Mouse (Mus musculus): ENCODE results near the gene Ecel1. TPM values are rescaled to one million over a fixed set of nuclear protein-coding genes. Genes with fewer than 3 reads are reported as not detected.

The Ecel1 gene
- total RNA-seq (2015) (not detected in 2 replicates), total RNA-seq (2017) (not detected in 2 replicates)

GRCm38 (mm10) chr1:87156199-87156587 is at the start of gene Ecel1:
Gene Ecel1 (minus strand): TSS chr1:87156521.
- ATAC-seq (replicated peaks; ENCODE audit: poor library complexity), result no peak

GRCm38 (mm10) chr1:87205502-87205901 is 49.2 kb upstream of the Ecel1 start:
- ATAC-seq (replicated peaks; ENCODE audit: poor library complexity), result no peak

DNA sequence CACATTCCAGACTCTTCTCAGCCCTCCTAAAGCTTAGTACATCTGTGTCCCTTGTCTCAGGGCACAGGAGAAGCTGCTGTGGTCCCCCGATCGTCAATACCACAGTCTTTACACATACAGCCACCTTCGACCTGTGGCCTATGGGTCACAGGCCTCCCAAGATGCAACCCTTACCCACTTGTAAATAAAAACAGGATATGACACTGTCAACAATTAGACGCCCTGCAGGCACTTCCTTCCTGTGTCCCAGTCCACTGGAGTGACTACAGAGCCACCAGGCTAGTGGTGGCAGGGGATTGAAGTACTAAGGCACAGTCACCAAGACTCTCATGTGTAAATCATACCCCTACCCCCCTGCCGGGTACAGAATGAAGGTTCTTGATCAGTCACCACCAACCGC is 48.7 kb upstream of the Ecel1 start:
- no peak for ATAC-seq (replicated peaks; ENCODE audit: poor library complexity)

DNA sequence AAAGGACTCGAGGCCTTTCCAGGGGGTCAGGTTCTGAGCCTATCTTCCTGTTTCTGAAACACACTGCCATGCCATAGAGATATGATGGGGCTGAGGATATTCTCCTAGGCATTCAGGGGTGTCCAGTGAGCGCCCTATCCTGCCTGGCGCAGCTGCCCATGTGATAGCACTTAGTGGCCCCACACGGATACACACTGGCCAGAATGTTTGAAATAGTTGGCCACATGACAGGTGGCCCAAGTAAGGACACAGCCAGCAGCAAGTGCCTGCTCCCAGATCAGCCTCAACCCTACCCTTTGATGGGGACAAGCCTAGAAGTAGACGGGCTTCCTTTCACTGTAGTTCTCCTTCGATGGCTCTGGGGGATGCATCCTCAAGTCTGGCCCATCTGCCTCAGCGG is 48.1 kb upstream of the Ecel1 start, which contains the start of gene Chrng:
Chrng (plus strand) TSS at position 193 of the 400 bp plus-strand sequence.
- ATAC-seq (replicated peaks; ENCODE audit: poor library complexity), result no peak

DNA sequence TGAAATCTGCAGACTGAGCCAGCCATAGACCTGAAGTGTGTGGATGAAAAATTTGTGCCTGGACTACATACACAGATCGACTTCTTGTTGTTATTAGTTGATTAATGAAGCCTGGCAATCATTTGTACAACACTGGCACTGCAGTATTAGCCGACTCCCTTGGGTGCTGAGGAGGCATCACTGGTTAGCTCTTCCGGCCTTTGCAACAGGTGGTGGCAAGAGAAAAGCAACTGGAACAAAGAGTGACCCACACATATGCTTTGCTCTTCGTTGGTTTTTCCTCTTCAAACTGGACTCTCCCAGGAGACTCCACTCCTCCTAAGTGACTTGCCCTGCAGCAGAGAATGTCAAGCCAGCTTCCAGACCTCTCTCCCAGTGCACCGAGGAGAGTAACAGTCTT is 47.5 kb upstream of the Ecel1 start:
- no peak for ATAC-seq (replicated peaks; ENCODE audit: poor library complexity)

- no peak for ATAC-seq (replicated peaks; ENCODE audit: poor library complexity)
Measured at GRCm38 (mm10) chr1:87201848-87202247, 45.5 kb upstream of the Ecel1 start.

DNA sequence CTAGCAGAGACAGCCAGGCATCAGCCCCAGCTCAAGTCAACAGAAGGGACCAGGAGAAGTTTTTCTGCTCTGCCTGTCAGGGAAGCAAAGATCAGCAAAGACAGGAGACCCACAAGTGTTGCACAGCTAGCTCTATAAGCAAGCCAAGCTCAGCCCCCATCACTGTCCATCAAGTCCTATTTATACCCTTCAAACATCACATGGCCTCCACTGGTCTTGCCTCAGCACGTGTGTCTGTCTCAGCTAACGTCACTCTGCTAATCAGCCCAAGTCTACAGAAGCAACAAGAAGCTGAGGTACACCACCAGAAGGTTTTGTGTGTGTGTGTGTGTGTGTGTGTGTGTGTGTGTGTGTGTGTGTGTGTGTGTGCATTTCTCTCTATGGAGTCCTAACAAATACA is 44.5 kb upstream of the Ecel1 start:
- no peak for ATAC-seq (replicated peaks; ENCODE audit: poor library complexity)

DNA sequence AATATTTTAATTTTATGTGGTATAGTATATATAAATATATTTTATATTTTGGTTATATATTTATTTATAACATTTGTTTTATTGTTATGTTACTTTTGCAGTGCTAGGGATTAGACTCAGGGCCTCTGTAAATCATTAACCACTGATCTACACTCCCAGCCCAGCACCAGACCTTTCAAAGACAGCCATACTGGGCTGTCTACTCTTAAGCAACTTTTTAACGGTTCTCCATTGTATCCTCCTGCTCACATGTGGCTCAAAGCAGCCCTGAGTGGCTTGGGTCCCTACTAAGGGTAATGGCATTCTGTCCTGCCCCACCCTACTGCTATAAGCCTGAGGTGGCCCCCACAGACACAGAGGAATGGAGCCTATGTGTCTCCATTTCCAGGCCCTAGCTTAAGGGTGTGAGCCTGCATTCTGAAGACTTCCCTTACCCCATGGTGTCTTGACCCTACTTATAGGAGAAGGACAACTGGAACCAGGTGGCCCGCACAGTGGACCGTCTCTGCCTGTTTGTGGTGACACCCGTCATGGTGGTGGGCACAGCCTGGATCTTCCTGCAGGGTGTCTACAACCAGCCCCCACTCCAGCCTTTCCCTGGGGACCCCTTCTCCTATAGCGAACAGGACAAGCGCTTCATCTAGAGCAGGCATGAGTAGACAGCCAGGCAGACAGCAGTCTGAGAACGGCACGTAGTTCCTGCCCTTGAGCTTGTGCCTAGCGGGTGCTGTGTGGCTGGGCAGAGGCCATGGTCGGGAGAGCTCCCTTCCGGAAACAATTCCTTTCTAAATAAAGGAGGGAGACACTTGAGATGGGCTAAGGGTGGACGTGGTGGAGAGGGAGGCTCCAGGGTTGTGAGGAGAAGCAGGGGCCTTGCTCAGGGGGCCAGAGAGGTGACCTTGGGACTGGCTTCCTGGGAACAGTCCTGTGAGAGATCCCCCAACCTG is 42.1 kb upstream of the Ecel1 start:
- ATAC-seq (replicated peaks; ENCODE audit: poor library complexity), result no peak

- no peak for ATAC-seq (replicated peaks; ENCODE audit: poor library complexity)
Measured at GRCm38 (mm10) chr1:87197296-87197695, 41.0 kb upstream of the Ecel1 start.

DNA sequence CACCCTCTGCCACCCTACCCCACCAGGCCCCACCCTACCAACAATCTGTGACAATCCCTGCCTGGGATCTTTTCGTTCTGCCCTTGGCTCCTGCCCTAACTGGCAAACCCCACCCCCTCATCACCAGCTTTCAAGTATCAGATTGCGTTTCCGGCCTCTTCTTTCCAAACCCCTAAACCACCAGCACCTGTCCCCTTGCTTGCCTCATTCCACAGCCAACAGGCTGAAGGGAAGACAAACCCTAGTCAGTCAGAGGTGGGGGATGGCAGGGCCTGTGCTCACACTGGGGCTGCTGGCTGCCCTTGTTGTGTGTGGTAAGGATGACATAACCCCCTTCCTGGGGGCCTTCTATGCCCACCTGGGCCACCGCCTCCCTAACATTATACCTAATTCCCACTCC is 34.1 kb upstream of the Ecel1 start, which contains the start of gene Chrnd:
Chrnd (plus strand) TSS at position 179 of the 400 bp plus-strand sequence.
- no peak; the same call in 1 of the 2 replicates for ATAC-seq (replicated peaks; ENCODE audit: poor library complexity)

- peak; percentile 64 for ATAC-seq (replicated peaks; ENCODE audit: poor library complexity)
Measured at GRCm38 (mm10) chr1:87187037-87187355, 30.7 kb upstream of the Ecel1 start.

DNA sequence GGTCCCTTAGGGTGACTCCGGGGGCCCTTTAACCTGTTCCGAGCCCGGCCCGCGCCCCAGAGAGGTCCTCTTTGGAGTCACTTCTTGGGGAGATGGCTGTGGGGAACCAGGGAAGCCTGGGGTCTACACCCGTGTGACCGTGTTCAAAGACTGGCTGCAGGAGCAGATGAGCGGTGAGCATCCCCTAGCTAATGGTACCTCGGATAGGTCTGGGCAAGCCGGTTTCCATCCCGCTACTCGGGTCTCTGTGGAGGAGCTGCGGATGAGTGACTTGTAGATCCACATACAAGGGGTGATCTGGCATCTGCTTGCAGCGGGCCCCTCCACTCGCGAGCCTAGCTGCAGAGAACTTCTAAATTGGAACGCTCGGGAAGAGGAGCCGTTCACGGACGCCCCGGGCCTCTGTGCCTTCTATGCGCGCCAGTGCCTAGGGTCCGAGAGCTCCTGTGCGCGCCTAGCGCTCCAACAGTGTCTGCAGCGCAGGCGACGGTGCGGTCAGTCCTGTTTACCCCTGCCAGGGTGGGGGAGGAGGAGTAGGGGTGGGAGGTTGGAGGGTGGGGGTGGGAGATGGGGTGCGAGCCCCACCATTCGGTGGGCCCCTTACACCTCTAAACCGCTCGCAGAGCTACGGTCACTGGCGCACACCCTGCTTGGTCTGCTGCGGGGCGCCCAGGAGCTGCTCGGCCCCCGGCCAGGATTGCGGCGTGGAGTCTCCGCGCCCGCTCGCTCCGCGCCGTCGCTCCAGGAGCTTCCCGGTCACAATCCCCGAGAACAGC is 30.1 kb upstream of the Ecel1 start:
- no peak for ATAC-seq (replicated peaks; ENCODE audit: poor library complexity)

DNA sequence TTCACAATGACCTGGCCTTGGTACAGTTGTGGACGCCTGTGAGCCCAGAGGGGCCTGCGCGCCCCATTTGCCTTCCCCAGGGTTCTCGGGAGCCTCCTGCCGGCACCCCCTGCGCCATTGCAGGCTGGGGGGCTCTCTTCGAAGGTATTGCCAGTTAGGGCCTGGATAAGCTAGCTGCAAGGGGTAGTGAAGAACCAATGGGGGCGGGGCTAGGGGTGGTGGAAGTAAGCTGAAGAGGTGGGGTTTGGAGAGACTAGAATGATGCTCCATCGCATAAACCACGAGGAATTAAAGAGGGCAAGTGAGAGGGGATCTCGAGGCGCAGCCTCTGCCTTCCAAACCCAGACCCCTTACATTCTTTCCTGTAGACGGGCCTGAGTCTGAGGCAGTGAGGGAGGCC is 29.2 kb upstream of the Ecel1 start:
- ATAC-seq (replicated peaks; ENCODE audit: poor library complexity), result no peak

GRCm38 (mm10) chr1:87184751-87185139 is 28.4 kb upstream of the Ecel1 start:
- ATAC-seq (replicated peaks; ENCODE audit: poor library complexity), result peak; percentile 58

DNA sequence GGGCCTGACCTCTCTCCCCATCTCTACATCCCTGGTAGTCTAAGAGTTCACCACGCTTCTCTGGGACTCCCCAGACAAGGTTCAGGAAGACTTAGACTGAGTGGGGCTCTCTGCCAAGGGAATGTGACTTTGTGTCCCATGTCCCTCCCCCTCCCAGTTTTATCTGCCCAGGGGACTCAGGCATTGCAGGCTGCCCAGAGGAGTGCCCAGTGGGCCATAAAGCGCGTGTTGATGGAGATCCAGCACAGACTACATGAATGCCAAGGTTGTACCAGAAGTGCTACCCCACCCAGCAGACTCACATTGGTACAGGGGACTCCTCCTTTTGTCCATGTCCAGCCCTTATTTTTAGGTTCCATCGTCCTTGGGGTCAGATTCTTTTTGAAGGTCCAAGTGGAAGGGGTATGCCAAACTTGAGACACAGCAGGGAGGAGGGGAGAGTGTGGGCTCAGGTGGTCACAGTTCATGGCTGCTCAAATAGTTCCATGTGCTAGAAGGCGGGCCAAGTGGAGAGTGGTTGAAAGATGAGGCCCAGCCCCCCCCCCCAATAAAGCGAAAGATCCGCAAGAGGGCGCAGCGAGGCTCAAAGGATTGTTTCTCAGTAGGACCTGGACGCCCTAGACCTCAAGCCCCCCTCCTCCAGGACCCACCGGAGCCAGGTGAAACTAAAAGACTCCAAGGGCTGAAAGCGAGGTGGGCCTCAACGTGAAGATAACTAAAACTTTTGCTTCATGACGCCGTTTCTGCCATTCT is 27.9 kb upstream of the Ecel1 start:
- ATAC-seq (replicated peaks; ENCODE audit: poor library complexity), result no peak

DNA sequence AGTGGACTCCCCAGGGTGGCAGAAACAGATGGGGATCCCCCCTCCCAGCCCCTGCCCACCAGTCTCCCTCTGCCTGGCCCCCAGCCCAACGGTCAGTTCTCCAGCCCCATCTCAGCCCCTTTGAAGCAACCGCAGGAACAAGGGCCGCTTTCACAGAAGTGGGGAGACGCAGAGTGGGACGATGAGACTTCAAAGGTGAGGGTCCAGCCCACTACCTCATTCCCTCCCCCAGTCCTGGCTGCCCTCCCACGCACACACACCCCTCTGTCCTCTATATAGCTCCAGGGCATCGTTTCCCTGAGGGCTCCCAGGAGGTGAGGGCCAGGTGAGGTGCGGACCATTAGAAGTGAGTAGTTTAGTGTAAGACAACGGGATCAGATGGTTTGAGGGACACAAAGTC is 26.7 kb upstream of the Ecel1 start, which contains the start of gene Prss56:
Prss56 (plus strand) TSS at position 301 of the 400 bp plus-strand sequence.
- ATAC-seq (replicated peaks; ENCODE audit: poor library complexity), result no peak

GRCm38 (mm10) chr1:87180896-87181295 is 24.6 kb upstream of the Ecel1 start:
- 0 out of 2 replicates have a peak, but pooled peaks have one; percentile 15 for ATAC-seq (replicated peaks; ENCODE audit: poor library complexity)

DNA sequence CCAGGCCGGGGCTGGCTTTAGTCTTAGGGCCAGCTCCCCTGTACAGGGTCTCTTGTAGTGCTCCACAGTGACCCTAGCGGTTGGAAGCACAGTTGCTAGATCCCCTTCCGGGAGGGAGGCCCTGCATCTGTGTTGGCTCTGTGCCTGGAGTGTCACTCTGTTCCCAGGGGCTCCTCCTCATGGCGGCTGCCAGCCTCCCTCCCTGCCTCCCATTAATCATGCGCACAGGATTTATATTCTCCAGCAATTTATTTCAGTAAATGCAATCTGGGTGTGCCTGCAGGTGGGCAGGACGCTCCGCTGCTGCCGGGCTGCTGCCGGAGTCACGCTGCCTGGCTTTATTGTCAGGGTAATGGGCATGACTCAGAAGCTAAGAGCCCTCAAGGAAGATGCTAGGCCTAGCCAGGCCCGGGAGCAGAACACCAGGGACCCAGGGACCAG is 19.6 kb upstream of the Ecel1 start:
- peak; percentile 81 for ATAC-seq (replicated peaks; ENCODE audit: poor library complexity)

DNA sequence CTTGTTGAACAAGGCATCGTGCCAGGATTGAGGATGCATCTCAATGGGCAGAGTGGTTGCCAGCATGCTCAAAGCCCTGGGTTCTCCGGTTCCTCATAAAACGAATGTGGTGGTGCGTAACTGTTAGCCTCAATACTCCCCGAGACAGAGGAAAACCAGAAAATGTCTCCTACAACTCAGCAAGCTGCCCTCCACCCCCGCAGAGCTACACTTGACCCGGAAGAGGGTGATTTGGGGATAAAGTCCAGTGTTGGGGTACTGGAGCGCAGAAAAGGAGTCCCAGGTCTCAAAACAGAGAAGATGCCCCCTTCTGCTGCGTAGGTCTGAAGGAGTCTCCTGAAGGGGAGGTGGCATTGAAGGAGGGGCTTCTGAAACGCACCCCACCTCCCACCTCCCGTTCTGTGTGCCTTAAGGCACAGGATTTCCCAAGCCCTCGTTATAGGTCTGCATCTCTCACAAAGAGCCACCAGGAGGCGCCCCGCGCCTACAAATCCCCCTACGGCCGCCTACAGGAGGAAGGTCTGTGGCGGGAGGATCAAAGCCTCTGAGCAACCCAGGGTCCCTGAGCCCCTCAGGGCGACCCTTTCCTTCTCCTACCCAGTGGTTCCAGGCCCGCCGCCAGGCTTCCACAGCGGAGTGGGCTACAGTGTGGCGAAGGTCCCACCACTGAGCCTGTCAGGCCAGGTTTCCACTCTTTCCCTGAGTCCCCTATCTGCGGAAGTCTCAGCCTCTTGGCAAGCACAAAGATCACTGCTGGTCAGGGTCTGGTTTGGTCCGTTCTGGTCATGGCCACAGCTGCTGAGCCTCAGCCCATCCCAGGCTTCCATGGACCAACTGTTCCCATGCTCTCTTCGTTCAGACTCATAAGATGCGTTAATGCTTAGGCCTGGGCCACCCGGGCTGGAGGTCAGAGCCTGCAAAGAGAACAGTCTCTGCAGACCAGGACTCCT is 18.0 kb upstream of the Ecel1 start:
- peak; percentile 82 for ATAC-seq (replicated peaks; ENCODE audit: poor library complexity)

GRCm38 (mm10) chr1:87172316-87172715 is 16.0 kb upstream of the Ecel1 start:
- no peak for ATAC-seq (replicated peaks; ENCODE audit: poor library complexity)

Data from megakaryocyte progenitor cell, adult 5-6 weeks (primary cell).